Mouse (Mus musculus) right cerebral cortex, adult 18-20 months (tissue): ENCODE data around the gene Bpifb3.
A peak's percentile ranks its signal among the peaks of the same experiment; 100 is the strongest.

Experiments
- DNase-seq: peaks from one replicate; pipeline ENCODE4 v3.0.0; 2022; ENCODE audit warnings: mixed read lengths

The Bpifb3 gene

GRCm38 (mm10) chr2:153917930-153918329, at the start of gene Bpifb3:
Bpifb3 (plus strand) TSS chr2:153918230.
- no peak for DNase-seq

- DNase-seq = no peak
Measured at GRCm38 (mm10) chr2:153870984-153871383, 47.0 kb upstream of the Bpifb3 start, which contains the start of gene Sun5. Sun5 (minus strand) TSS chr2:153871084.

- DNase-seq = no peak
Measured at GRCm38 (mm10) chr2:153874745-153875144, 43.3 kb upstream of the Bpifb3 start, which contains the start of gene Bpifb2. Bpifb2 (plus strand) TSS chr2:153875045.

- no peak for DNase-seq
Measured at GRCm38 (mm10) chr2:153899111-153899510, 18.9 kb upstream of the Bpifb3 start.

GRCm38 (mm10) chr2:153900088-153900487, 17.9 kb upstream of the Bpifb3 start, which contains the start of gene Bpifb6:
Bpifb6 (plus strand) TSS chr2:153900388.
- DNase-seq = no peak

GRCm38 (mm10) chr2:153902726-153903125, 15.3 kb upstream of the Bpifb3 start:
- DNase-seq = no peak

GRCm38 (mm10) chr2:153906626-153907025, 11.4 kb upstream of the Bpifb3 start:
- no peak for DNase-seq

GRCm38 (mm10) chr2:153914151-153914550, 3.9 kb upstream of the Bpifb3 start:
- peak; percentile 20 for DNase-seq

GRCm38 (mm10) chr2:153921246-153921645, 3.2 kb downstream of the Bpifb3 start:
- DNase-seq = peak; percentile 54

GRCm38 (mm10) chr2:153929871-153930413, 11.9 kb downstream of the Bpifb3 start:
- peak; percentile 18 for DNase-seq

GRCm38 (mm10) chr2:153931125-153931524, 13.1 kb downstream of the Bpifb3 start:
- DNase-seq = no peak

- DNase-seq = no peak
Measured at GRCm38 (mm10) chr2:153933311-153933710, 15.3 kb downstream of the Bpifb3 start.

GRCm38 (mm10) chr2:153935348-153935747, 17.3 kb downstream of the Bpifb3 start:
- no peak for DNase-seq

GRCm38 (mm10) chr2:153937843-153938242, 19.8 kb downstream of the Bpifb3 start, which contains the start of gene Bpifb4:
Bpifb4 (plus strand) TSS chr2:153938212.
- DNase-seq = no peak

- DNase-seq = peak; percentile 41
Measured at GRCm38 (mm10) chr2:153943537-153943936, 25.5 kb downstream of the Bpifb3 start.

GRCm38 (mm10) chr2:153944567-153944966, 26.5 kb downstream of the Bpifb3 start:
- no peak for DNase-seq

- peak; percentile 39 for DNase-seq
Measured at GRCm38 (mm10) chr2:153952897-153953296, 34.9 kb downstream of the Bpifb3 start.

- no peak for DNase-seq
Measured at GRCm38 (mm10) chr2:153953836-153954235, 35.8 kb downstream of the Bpifb3 start.

- peak; percentile 38 for DNase-seq
Measured at GRCm38 (mm10) chr2:153962821-153963331, 44.8 kb downstream of the Bpifb3 start.

- DNase-seq = peak; percentile 16
Measured at GRCm38 (mm10) chr2:153963334-153963733, 45.3 kb downstream of the Bpifb3 start.

GRCm38 (mm10) chr2:153970221-153970620, 52.2 kb downstream of the Bpifb3 start:
- no peak for DNase-seq

- DNase-seq = no peak
Measured at GRCm38 (mm10) chr2:153974582-153974981, 56.6 kb downstream of the Bpifb3 start, which contains the start of gene Bpifa6. Bpifa6 (plus strand) TSS chr2:153974945.
